Mouse (Mus musculus): ENCODE data around the gene Apoc1. TPM values are rescaled to one million over a fixed set of nuclear protein-coding genes. Genes with fewer than 3 reads are reported as not detected.

Gene Apoc1
- polyA plus RNA-seq, 1 experiment from 2014 or later = 247 TPM

- no peak overlapping the region for H3K27ac ChIP-seq
- H3K4me1 ChIP-seq (replicated peaks) = peaks cover 44% of the 10 kb centered on the region
- DNase-seq = no peak
- no peak for ATAC-seq (ENCODE audit: low read depth)
- H3K36me3 ChIP-seq = peaks cover 12% of the 10 kb centered on the region
- H3K9ac ChIP-seq = no peak overlapping the region
- no peak overlapping the region for H3K4me3 ChIP-seq (replicated peaks)
- no peaks in the 10 kb centered on the region for H3K27me3 ChIP-seq
- no peak overlapping the region for H3K4me2 ChIP-seq
- H3K9me3 ChIP-seq (replicated peaks) = 0 out of 2 replicates have a peak, but pooled peaks cover 4% of the 10 kb centered on the region
- WGBS (ENCODE audit: insufficient replicate concordance) = 70% methylated on average over 5 of the region's 5 CpGs
Observed at GRCm38 (mm10) chr7:19718297-19718952, 26.0 kb upstream of the Apoc1 start.

GRCm38 (mm10) chr7:19717346-19717745 lies 24.9 kb upstream of the Apoc1 start:
- 67% methylated on average over 4 of the region's 4 CpGs for WGBS (ENCODE audit: insufficient replicate concordance)
- peaks cover 22% of the 10 kb centered on the region for H3K36me3 ChIP-seq
- H3K9me3 ChIP-seq (replicated peaks) = 0 out of 2 replicates have a peak, but pooled peaks cover 4% of the 10 kb centered on the region
- peaks cover 41% of the 10 kb centered on the region for H3K4me1 ChIP-seq (replicated peaks)
- no peak overlapping the region for H3K4me2 ChIP-seq
- H3K27me3 ChIP-seq = no peaks in the 10 kb centered on the region
- ATAC-seq (ENCODE audit: low read depth) = no peak
- no peak overlapping the region for H3K4me3 ChIP-seq (replicated peaks)
- H3K9ac ChIP-seq = no peak overlapping the region
- DNase-seq = no peak
- no peak overlapping the region for H3K27ac ChIP-seq

DNA sequence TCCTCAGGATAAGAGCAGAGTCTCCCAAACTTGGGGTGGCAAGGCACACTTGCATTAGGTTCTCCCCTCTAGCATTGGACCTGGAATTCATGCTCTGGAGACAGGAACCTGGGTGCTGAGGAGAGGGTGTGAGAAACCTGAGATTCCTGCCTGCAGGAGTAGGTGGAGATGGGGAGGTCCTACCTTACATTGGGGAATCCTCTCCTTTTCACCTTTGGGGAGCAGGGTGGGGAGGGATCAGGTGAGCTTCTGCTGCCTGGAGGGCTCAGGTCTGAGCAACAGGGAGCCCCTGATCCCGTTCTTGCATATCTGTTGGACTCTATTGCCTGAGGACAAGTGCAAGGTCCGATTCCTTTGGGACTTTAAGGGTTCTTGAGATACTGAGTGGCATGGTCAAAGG lies 24.4 kb upstream of the Apoc1 start:
- peak overlapping the region; percentile 72 for H3K9ac ChIP-seq
- H3K27ac ChIP-seq = peak overlapping the region; percentile 81

GRCm38 (mm10) chr7:19716055-19716682 lies 23.7 kb upstream of the Apoc1 start:
- H3K27me3 ChIP-seq = no peaks in the 10 kb centered on the region
- ATAC-seq (ENCODE audit: low read depth) = no peak
- H3K9me3 ChIP-seq (replicated peaks) = 0 out of 2 replicates have a peak, but pooled peaks cover 2% of the 10 kb centered on the region
- H3K4me3 ChIP-seq (replicated peaks) = peak overlapping the region; percentile 62
- H3K4me2 ChIP-seq = peak overlapping the region; percentile 84
- H3K9ac ChIP-seq = peak overlapping the region; percentile 72
- peaks cover 43% of the 10 kb centered on the region for H3K4me1 ChIP-seq (replicated peaks)
- no peak for DNase-seq
- H3K27ac ChIP-seq = peak overlapping the region; percentile 81
- 5% methylated on average over 18 of the region's 18 CpGs for WGBS (ENCODE audit: insufficient replicate concordance)
- H3K36me3 ChIP-seq = peaks cover 32% of the 10 kb centered on the region

More for the DNA sequence above, 24.4 kb upstream of the Apoc1 start:
- Histone ChIP-seq H3K36me3 (peaks cover 28% of the 10 kb centered on the region), H3K4me3 (replicated peaks) (peak overlapping the region; percentile 62), H3K4me1 (replicated peaks) (peaks cover 43% of the 10 kb centered on the region), H3K4me2 (peak overlapping the region; percentile 84), H3K27me3 (no peaks in the 10 kb centered on the region), H3K9me3 (replicated peaks) (0 out of 2 replicates have a peak, but pooled peaks cover 4% of the 10 kb centered on the region)
- no peak for DNase-seq
- WGBS (ENCODE audit: insufficient replicate concordance) = 82% methylated on average over 2 of the region's 2 CpGs
- ATAC-seq (ENCODE audit: low read depth) = no peak

DNA sequence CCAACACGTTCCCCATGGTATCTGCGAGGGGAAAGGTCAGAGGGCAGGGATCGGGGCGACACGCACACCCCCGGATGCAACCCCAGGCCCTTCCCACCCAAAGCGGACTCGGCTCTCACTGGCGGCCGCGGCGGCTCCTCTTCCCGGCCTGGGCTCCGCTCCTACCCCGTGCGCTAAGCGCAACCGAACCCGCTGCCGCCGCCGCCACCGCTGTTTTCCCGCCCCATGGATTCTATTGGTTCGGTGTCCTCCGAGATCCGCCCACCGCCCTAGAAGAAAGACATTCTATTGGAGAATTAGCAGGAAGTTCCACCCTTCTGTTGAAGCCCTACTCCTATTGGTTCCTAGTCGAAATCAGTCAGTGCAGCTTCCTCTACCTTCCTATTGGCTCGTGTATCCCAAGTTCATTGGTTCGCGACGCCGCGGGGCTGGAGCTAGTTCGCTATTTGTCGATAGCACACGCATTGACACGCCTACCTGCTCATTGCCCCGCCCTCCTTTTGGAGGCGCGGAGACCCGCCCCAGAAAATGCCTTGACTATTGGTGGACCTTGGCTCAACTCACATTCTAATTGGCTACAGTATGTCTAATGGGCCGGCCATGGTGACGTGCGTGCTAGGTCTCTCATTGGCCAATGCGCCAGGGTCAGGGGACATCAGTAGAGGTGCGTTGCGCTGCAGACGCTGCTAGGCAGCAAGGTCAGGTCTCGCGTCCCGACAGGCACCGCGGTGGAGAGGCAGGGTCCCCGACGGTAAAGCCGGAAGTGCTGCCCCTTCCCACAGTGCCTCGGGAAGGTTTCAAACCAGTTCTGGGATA lies 23.0 kb upstream of the Apoc1 start, which contains the start of gene Tomm40:
Gene Tomm40 (minus strand): TSS at position 200 of the 816 bp plus-strand sequence.
- Histone ChIP-seq H3K36me3 (peaks cover 37% of the 10 kb centered on the region), H3K9ac (peak within 1 kb of the TSS; percentile 95), H3K9me3 (replicated peaks) (no peaks in the 10 kb centered on the region), H3K4me3 (replicated peaks) (peak within 1 kb of the TSS; percentile 99), H3K4me2 (peak within 1 kb of the TSS; percentile 96), H3K27ac (peak within 1 kb of the TSS; percentile 81), H3K27me3 (no peaks in the 10 kb centered on the region), H3K4me1 (replicated peaks) (peaks cover 43% of the 10 kb centered on the region)
- peak; percentile 97 for ATAC-seq (ENCODE audit: low read depth)
- peak; percentile 100 for DNase-seq
- under 1% methylated on average over 59 of the region's 59 CpGs for WGBS (ENCODE audit: insufficient replicate concordance)

DNA sequence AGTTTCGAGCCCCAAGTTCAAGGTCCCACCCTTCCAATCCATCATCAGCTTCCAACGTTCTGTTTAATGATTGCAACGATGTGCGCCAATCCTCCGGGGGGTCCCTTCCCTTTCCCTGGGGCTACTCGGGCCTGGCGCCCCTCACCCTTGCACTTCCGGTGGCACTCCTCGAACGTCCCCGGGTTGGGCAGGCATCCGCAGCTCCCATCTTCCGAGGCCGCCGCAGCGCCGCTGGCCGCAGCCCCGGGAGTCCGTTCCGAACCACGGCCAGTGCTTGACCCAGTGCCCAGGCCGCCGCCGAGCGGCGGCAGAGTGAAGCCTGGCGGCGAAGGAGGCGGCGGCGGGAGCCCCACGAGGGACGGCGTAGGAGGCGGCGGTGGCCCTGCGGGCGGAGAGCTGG lies 22.4 kb upstream of the Apoc1 start:
- Histone ChIP-seq H3K9me3 (replicated peaks) (no peaks in the 10 kb centered on the region), H3K4me3 (replicated peaks) (peak overlapping the region; percentile 99), H3K9ac (peak overlapping the region; percentile 95), H3K27ac (peak overlapping the region; percentile 80), H3K4me1 (replicated peaks) (peaks cover 43% of the 10 kb centered on the region), H3K4me2 (peak overlapping the region; percentile 96), H3K27me3 (no peaks in the 10 kb centered on the region), H3K36me3 (peaks cover 44% of the 10 kb centered on the region)
- DNase-seq (no peak), ATAC-seq (ENCODE audit: low read depth) (peak; percentile 0; the same call in 1 of the 2 replicates)
- 0% methylated on average over 39 of the region's 39 CpGs for WGBS (ENCODE audit: insufficient replicate concordance)

GRCm38 (mm10) chr7:19713598-19713997 lies 21.1 kb upstream of the Apoc1 start:
- peak overlapping the region; percentile 99 for H3K4me3 ChIP-seq (replicated peaks)
- ATAC-seq (ENCODE audit: low read depth) = no peak

DNA sequence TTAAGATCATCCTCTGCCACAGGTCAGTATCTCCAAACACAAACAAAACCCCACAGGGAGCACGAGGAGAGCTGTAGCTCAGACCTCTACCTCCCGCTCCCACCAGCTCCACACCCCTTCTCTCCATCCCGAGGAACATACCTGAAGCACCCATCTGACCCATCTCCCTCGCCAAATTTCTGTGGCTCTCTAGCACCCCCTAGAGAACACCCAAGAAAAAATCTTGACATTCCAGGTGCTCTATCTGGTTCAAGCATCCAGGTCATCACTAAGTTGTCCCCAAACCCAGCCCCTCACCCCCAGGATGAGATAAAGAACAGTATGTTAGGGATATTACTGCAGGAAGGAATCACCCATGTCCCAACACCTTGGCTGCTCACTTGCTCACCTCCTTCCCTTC lies 20.7 kb upstream of the Apoc1 start:
- 46% methylated on average over 4 of the region's 4 CpGs for WGBS (ENCODE audit: insufficient replicate concordance)
- H3K9me3 ChIP-seq (replicated peaks) = no peaks in the 10 kb centered on the region
- H3K4me1 ChIP-seq (replicated peaks) = peaks cover 38% of the 10 kb centered on the region
- H3K27ac ChIP-seq = no peak overlapping the region; the same call in 1 of the 2 replicates
- H3K9ac ChIP-seq = 0 out of 2 replicates have a peak overlapping the region, but pooled peaks have one; percentile 15
- peaks cover 59% of the 10 kb centered on the region for H3K36me3 ChIP-seq
- H3K4me3 ChIP-seq (replicated peaks) = peak overlapping the region; percentile 99; the same call in 1 of the 2 replicates
- no peaks in the 10 kb centered on the region for H3K27me3 ChIP-seq
- H3K4me2 ChIP-seq = peak overlapping the region; percentile 96
- DNase-seq (no peak), ATAC-seq (ENCODE audit: low read depth) (no peak)

More at GRCm38 (mm10) chr7:19713598-19713997, 21.1 kb upstream of the Apoc1 start:
- 0 out of 2 replicates have a peak overlapping the region, but pooled peaks have one; percentile 15 for H3K9ac ChIP-seq
- peaks cover 38% of the 10 kb centered on the region for H3K4me1 ChIP-seq (replicated peaks)
- 76% methylated on average over 9 of the region's 9 CpGs for WGBS (ENCODE audit: insufficient replicate concordance)
- no peaks in the 10 kb centered on the region for H3K27me3 ChIP-seq
- H3K9me3 ChIP-seq (replicated peaks) = no peaks in the 10 kb centered on the region
- H3K27ac ChIP-seq = no peak overlapping the region
- peak overlapping the region; percentile 96 for H3K4me2 ChIP-seq
- DNase-seq = no peak
- H3K36me3 ChIP-seq = peaks cover 56% of the 10 kb centered on the region

GRCm38 (mm10) chr7:19712414-19712813 lies 20.0 kb upstream of the Apoc1 start:
- Histone ChIP-seq H3K4me2 (no peak overlapping the region), H3K9me3 (replicated peaks) (no peaks in the 10 kb centered on the region), H3K27ac (no peak overlapping the region; the same call in 1 of the 2 replicates), H3K27me3 (no peaks in the 10 kb centered on the region), H3K36me3 (peaks cover 67% of the 10 kb centered on the region), H3K9ac (no peak overlapping the region), H3K4me3 (replicated peaks) (no peak overlapping the region), H3K4me1 (replicated peaks) (peaks cover 38% of the 10 kb centered on the region)
- DNase-seq = no peak
- ATAC-seq (ENCODE audit: low read depth) = no peak
- 77% methylated on average over 4 of the region's 4 CpGs for WGBS (ENCODE audit: insufficient replicate concordance)

DNA sequence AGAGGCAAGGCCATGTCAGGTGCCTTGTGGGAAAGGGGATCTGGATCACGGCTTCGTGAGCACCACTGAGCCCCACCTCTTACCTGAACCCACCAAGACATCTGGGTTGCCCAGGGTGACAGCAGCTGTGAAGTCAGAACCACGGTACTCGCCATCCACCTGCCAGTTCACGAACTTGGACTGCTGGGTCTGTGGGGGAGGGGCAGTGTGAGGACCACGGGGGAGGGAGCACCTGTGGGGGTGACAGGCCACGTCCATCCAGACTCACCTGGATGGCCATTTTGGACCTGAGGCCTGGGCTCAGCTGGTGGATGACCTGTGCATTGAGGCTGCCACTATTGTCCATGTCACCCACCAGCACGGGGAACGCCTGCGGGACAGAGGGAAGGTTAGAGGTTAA lies 18.2 kb upstream of the Apoc1 start:
- 85% methylated on average over 10 of the region's 10 CpGs for WGBS (ENCODE audit: insufficient replicate concordance)
- DNase-seq (no peak), ATAC-seq (ENCODE audit: low read depth) (no peak)
- Histone ChIP-seq H3K4me3 (replicated peaks) (no peak overlapping the region), H3K27me3 (no peaks in the 10 kb centered on the region), H3K27ac (no peak overlapping the region), H3K4me1 (replicated peaks) (peaks cover 26% of the 10 kb centered on the region), H3K4me2 (no peak overlapping the region), H3K36me3 (peaks cover 79% of the 10 kb centered on the region), H3K9me3 (replicated peaks) (no peaks in the 10 kb centered on the region), H3K9ac (no peak overlapping the region)

DNA sequence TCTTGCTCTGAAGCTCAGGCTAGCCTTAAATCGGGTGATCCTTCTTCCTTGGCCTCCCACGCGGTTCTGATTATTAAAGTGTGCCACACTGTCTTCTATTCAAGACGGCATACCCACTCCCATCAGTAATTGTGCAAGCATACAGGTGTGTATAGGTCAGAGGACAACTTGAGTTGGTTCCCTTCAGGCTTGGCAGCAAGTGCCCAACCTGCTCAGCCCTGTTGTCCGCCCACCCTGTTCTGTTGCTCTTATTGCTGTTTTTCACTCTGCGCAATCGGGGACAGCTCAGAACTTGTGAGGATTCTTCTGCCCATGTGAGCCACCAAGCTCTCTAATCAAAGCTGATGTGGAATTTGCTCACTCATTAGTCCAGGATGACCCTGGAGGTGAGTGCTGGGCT lies 12.8 kb upstream of the Apoc1 start:
- no peak for DNase-seq
- peaks cover 80% of the 10 kb centered on the region for H3K36me3 ChIP-seq
- no peaks in the 10 kb centered on the region for H3K9me3 ChIP-seq (replicated peaks)
- no peak for ATAC-seq (ENCODE audit: low read depth)
- no peaks in the 10 kb centered on the region for H3K27me3 ChIP-seq
- H3K9ac ChIP-seq = no peak overlapping the region
- H3K27ac ChIP-seq = no peak overlapping the region
- H3K4me3 ChIP-seq (replicated peaks) = no peak overlapping the region
- no peak overlapping the region for H3K4me2 ChIP-seq
- peaks cover 31% of the 10 kb centered on the region for H3K4me1 ChIP-seq (replicated peaks)
- 84% methylated on average over 7 of the region's 7 CpGs for WGBS (ENCODE audit: insufficient replicate concordance)
